Mouse (Mus musculus) forebrain, postnatal 0 days (tissue): ENCODE measurements around the gene Olfr657. TPM values are rescaled to one million over a fixed set of nuclear protein-coding genes. Genes with fewer than 3 reads are reported as not detected.

Experiments
- ATAC-seq: fragments of 200-750 bp; cut with Nextera tagmentation; 2 replicates; pipeline ENCODE4 v1.8.0; 2017; ENCODE audit warnings: mild to moderate bottlenecking, moderate library complexity
- DNase-seq: peaks from one replicate; pipeline ENCODE4 v3.0.0-alpha.2; 2015
- H3K27ac ChIP-seq: fragments of 300-500 bp; sonication (generic); 2 replicates; pipeline ENCODE4 v1.5.1; 2014; ENCODE audit warnings: low read depth, mild to moderate bottlenecking, antibody characterized with exemption, low read length, moderate library complexity, mixed read lengths
- H3K27me3 ChIP-seq: fragments of 300-500 bp; sonication (generic); 2 replicates; pipeline ENCODE4 v1.6.1; 2014; ENCODE audit warnings: mild to moderate bottlenecking, low read length, mixed read lengths; ENCODE audit not compliant: insufficient read depth
- H3K36me3 ChIP-seq: fragments of 300-500 bp; sonication (generic); 2 replicates; pipeline ENCODE4 v1.6.1; 2014; ENCODE audit warnings: mild to moderate bottlenecking, moderate library complexity; ENCODE audit not compliant: insufficient read depth
- H3K4me1 ChIP-seq: fragments of 300-500 bp; sonication (generic); 2 replicates; pipeline ENCODE4 v1.6.1; 2014; ENCODE audit warnings: antibody characterized with exemption; ENCODE audit not compliant: insufficient read depth
- H3K4me2 ChIP-seq: fragments of 300-500 bp; sonication (generic); 2 replicates; pipeline ENCODE4 v1.6.1; 2014; ENCODE audit warnings: low read depth, mild to moderate bottlenecking, moderate library complexity
- H3K4me3 ChIP-seq: fragments of 300-500 bp; sonication (generic); 2 replicates; pipeline ENCODE4 v1.5.1; 2014; ENCODE audit warnings: low read depth, low read length, mixed read lengths
- H3K9ac ChIP-seq: fragments of 300-500 bp; sonication (generic); 2 replicates; pipeline ENCODE4 v1.6.1; 2014; ENCODE audit warnings: mild to moderate bottlenecking
- H3K9me3 ChIP-seq: fragments of 300-500 bp; sonication (generic); 2 replicates; pipeline ENCODE4 v1.6.1; 2016; ENCODE audit warnings: low read length
- CTCF ChIP-seq: sonication (generic); IDR thresholded peaks from 2 replicates; pipeline ENCODE4 v1.5.1; 2016; ENCODE audit warnings: antibody characterized with exemption, control low read depth, low read depth
- WGBS: fragments of 180-500 bp; shearing (Covaris S2); extraction: QIAGEN DNeasy Blood & Tissue Kit; methylation state at CpG from one replicate; pipeline ENCODE4 v1.1.7; 2014; 5-methylcytosine and 5-hydroxymethylcytosine counted together
- polyA plus RNA-seq: library from polyadenylated mRNA; unstranded; fragments of >200 nt; fragmentation: Nextera tagmentation; extraction: Ambion mirVana; gene quantifications from 2 replicates; pipeline ENCODE4 v1.2.1, GENCODE M21; 2015
- total RNA-seq: library from RNA; depleted of rRNA; stranded (reverse); fragments of >200 nt; gene quantifications from 2 replicates; pipeline ENCODE4 v1.2.3, GENCODE M21; 2014; rRNA removed

Olfr657 gene
- total RNA-seq: not detected in 2 replicates
- polyA plus RNA-seq: not detected in 2 replicates

DNA sequence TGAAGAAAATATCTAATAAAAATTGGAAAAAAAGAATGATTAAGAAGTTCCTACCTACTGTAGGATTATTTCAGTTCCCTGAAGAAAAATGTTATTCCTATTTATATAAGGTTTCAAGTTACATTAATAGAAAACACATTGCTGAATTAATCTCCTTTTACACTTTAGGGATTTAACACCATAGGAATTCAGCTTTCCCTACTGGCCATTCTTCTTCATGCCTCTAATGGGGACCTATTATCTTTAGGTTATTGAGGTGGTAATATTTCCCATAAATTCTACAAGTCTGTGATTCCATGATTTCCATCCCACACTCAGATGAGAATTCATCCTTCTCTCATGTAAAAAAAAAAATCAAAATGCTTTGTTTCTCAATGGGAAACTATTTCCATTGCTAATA, at the start of gene Olfr657:
Olfr657 (plus strand) TSS at position 301 of the 400 bp plus-strand sequence.
- no peak for ATAC-seq
- H3K9me3 ChIP-seq: no peaks in the 10 kb centered on the region
- H3K4me1 ChIP-seq: no peaks in the 10 kb centered on the region
- H3K27me3 ChIP-seq: no peaks in the 10 kb centered on the region
- no peaks in the 10 kb centered on the region for H3K36me3 ChIP-seq
- no peak within 1 kb of the TSS for H3K4me3 ChIP-seq
- DNase-seq: no peak
- no peak for TF ChIP-seq CTCF
- H3K27ac ChIP-seq: no peak within 1 kb of the TSS
- no peak within 1 kb of the TSS for H3K4me2 ChIP-seq
- H3K9ac ChIP-seq: no peak within 1 kb of the TSS

DNA sequence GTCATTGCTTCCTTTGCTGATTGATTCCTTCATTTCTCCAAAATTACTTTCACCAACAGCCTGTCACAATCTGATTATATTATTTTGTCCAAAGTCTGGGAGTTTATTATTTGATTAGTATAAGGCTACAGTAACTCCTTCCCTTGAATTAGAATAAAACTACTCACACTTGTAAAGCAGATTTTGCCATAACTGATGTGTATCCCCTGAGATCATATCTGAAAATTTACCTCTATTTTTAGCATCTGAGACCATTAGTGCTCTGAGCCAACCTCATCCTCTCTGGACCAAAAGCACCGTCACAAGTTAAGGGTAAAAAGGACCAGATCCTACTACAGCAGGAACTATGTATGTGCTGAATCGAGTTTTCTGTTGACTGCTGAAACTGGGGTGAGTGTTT, 47.6 kb upstream of the Olfr657 start, which contains the start of gene Olfr653:
Olfr653 (plus strand) TSS at position 301 of the 400 bp plus-strand sequence.
- no peak within 1 kb of the TSS for H3K27ac ChIP-seq
- H3K27me3 ChIP-seq: no peaks in the 10 kb centered on the region
- no peak for DNase-seq
- no peaks in the 10 kb centered on the region for H3K9me3 ChIP-seq
- ATAC-seq: no peak
- H3K4me2 ChIP-seq: no peak within 1 kb of the TSS
- no peak within 1 kb of the TSS for H3K4me3 ChIP-seq
- 72% methylated on average over 2 of the region's 2 CpGs for WGBS
- H3K4me1 ChIP-seq: no peaks in the 10 kb centered on the region
- H3K9ac ChIP-seq: no peak within 1 kb of the TSS
- H3K36me3 ChIP-seq: no peaks in the 10 kb centered on the region
- TF ChIP-seq CTCF: no peak

DNA sequence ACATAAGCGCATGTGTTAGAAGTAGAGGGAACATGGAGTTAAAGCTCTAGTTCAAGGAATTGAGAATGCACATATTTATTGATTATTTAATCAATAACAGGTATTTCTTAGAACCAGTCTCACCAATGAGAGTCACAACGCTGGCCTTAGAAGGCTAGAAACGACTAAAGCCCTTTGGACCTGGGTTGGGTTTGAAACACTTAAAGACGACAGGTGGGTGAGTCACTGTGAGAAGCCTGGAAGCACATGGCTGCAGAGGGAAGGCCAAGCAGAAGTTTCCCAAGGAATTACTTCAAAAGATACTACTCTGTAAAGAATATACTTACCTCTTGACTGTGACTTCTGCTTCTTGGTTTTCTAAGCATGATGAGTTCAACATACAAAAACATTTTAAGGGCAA, 43.7 kb upstream of the Olfr657 start:
- H3K4me2 ChIP-seq: no peak overlapping the region
- no peak overlapping the region for H3K9ac ChIP-seq
- 93% methylated on average over 4 of the region's 4 CpGs for WGBS
- TF ChIP-seq CTCF: no peak
- no peaks in the 10 kb centered on the region for H3K27me3 ChIP-seq
- ATAC-seq (no peak), DNase-seq (no peak)
- H3K27ac ChIP-seq: no peak overlapping the region
- no peak overlapping the region for H3K4me3 ChIP-seq
- no peaks in the 10 kb centered on the region for H3K4me1 ChIP-seq
- H3K9me3 ChIP-seq: no peaks in the 10 kb centered on the region
- H3K36me3 ChIP-seq: no peaks in the 10 kb centered on the region

DNA sequence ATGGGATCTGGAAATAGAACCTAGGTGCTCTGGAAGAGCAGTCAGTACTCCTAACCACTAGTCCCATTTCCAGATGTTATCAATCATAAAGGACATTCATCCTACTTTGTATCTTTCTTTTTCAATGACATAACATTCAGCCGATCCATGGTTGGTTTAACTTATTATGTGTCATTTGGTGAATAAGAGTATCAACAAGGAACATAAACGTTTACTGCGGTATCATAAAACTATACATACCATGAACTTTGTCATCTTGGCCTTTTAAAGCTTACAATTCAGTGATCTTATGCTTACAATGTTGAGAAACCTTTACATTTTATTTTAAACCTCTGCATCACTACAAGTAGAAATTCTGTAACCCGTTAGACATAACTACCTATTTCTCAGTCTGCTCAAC, 43.2 kb upstream of the Olfr657 start:
- H3K27ac ChIP-seq: no peak overlapping the region
- 88% methylated on average over 4 of the region's 4 CpGs for WGBS
- H3K9me3 ChIP-seq: no peaks in the 10 kb centered on the region
- H3K4me3 ChIP-seq: no peak overlapping the region
- no peak for TF ChIP-seq CTCF
- no peak overlapping the region for H3K9ac ChIP-seq
- no peaks in the 10 kb centered on the region for H3K4me1 ChIP-seq
- H3K36me3 ChIP-seq: no peaks in the 10 kb centered on the region
- ATAC-seq: no peak
- H3K27me3 ChIP-seq: no peaks in the 10 kb centered on the region
- no peak overlapping the region for H3K4me2 ChIP-seq
- no peak for DNase-seq

DNA sequence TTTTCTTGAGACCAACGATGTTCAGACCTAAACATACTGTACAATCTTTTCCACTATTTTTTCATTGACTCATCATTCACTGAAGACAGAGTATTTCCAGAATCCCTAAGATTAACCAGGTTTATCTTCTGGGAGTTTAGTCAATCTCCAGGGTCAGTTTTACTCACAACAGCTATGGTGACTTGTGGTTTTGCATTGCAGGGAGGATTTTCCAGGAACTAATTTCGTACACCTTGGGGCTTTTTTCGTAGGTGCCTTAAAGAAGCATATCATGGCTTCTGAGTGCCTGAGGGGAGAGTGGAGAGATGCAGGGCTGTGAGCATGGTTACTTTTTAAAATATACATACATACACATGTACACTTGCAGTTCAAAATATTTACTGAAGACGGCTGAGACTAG, 37.9 kb upstream of the Olfr657 start, which contains the start of gene Olfr654:
Olfr654 (plus strand) TSS at position 301 of the 400 bp plus-strand sequence.
- DNase-seq (no peak), ATAC-seq (no peak)
- Histone ChIP-seq H3K9me3 (no peaks in the 10 kb centered on the region), H3K4me3 (no peak within 1 kb of the TSS), H3K27ac (no peak within 1 kb of the TSS), H3K27me3 (no peaks in the 10 kb centered on the region), H3K9ac (no peak within 1 kb of the TSS), H3K4me1 (no peaks in the 10 kb centered on the region), H3K36me3 (no peaks in the 10 kb centered on the region), H3K4me2 (no peak within 1 kb of the TSS)
- no peak for TF ChIP-seq CTCF
- 86% methylated on average over 4 of the region's 4 CpGs for WGBS

DNA sequence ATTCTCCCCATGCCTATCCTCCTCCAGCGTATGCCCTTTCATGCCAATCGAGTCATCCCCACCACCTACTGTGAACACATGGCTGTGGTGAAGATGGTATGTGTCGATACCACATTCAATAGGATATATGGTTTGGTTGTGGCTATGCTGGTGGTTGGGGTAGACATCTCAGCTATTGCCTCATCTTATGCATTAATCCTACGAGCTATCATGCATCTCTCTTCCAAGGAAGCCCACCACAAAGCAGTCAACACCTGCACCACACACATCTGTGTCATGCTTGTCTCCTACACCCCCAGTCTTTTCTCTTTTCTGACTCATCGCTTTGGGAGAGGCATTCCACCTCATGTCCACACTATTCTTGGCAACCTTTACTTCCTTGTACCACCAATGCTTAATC, 36.3 kb upstream of the Olfr657 start:
- TF ChIP-seq CTCF: no peak
- ATAC-seq: no peak
- Histone ChIP-seq H3K4me1 (no peaks in the 10 kb centered on the region), H3K9ac (no peak overlapping the region), H3K4me2 (no peak overlapping the region), H3K36me3 (no peaks in the 10 kb centered on the region), H3K9me3 (no peaks in the 10 kb centered on the region), H3K27ac (no peak overlapping the region), H3K4me3 (no peak overlapping the region), H3K27me3 (no peaks in the 10 kb centered on the region)
- 82% methylated on average over 5 of the region's 5 CpGs for WGBS
- no peak for DNase-seq

DNA sequence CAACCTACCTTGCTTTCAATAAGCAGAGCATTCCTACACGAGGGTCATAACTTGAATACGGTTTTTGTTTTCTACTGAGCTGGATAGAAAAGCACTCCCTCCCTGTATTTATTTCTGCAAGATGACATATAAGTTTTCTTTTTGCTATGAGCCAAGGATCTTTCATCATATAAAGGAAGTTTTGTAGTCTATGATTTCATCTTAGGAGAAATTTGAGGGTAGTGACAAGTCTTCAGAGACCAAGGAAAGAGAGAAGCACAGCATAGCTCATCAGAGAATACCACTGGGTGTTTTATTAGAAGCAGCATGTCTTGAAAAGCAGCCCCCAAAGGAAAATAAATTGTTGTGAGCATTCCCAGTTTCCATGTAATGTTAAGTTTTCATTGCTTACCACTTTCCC, 22.9 kb upstream of the Olfr657 start, which contains the start of gene Olfr655:
Olfr655 (minus strand) TSS at position 101 of the 400 bp plus-strand sequence.
- H3K9me3 ChIP-seq: no peaks in the 10 kb centered on the region
- no peaks in the 10 kb centered on the region for H3K27me3 ChIP-seq
- ATAC-seq (no peak), DNase-seq (no peak)
- no peak within 1 kb of the TSS for H3K9ac ChIP-seq
- no peaks in the 10 kb centered on the region for H3K36me3 ChIP-seq
- no peak for TF ChIP-seq CTCF
- WGBS: 88% methylated on average over 2 of the region's 2 CpGs
- H3K4me1 ChIP-seq: no peaks in the 10 kb centered on the region
- no peak within 1 kb of the TSS for H3K27ac ChIP-seq
- H3K4me2 ChIP-seq: no peak within 1 kb of the TSS
- no peak within 1 kb of the TSS for H3K4me3 ChIP-seq
